Mouse (Mus musculus) lung, postnatal 0 days (tissue): Measurements from ENCODE around the gene Ppm1l. TPM values are rescaled to one million over a fixed set of nuclear protein-coding genes. Genes with fewer than 3 reads are reported as not detected.

ENCODE experiments used
- ATAC-seq: fragments of 200-750 bp; cut with Nextera tagmentation; 2 replicates; pipeline ENCODE4 v1.8.0; 2017; ENCODE audit warnings: moderate library complexity
- DNase-seq: peaks from one replicate; pipeline ENCODE4 v3.0.0-alpha.2; 2016; ENCODE audit warnings: low spot score
- H3K27ac ChIP-seq: fragments of 300-500 bp; sonication (generic); 2 replicates; pipeline ENCODE4 v1.5.1; 2014; ENCODE audit warnings: antibody characterized with exemption, mild to moderate bottlenecking, low read length, mixed read lengths
- H3K27me3 ChIP-seq: fragments of 300-500 bp; sonication (generic); replicated peaks from 2 replicates; pipeline ENCODE4 v1.6.1; 2014; ENCODE audit warnings: low read length, mixed read lengths; ENCODE audit not compliant: insufficient read depth
- H3K36me3 ChIP-seq: fragments of 300-500 bp; sonication (generic); 2 replicates; pipeline ENCODE4 v1.6.1; 2014; ENCODE audit warnings: low read length, mixed read lengths; ENCODE audit not compliant: insufficient read depth
- H3K4me1 ChIP-seq: fragments of 300-500 bp; sonication (generic); 2 replicates; pipeline ENCODE4 v1.6.1; 2014; ENCODE audit warnings: antibody characterized with exemption, low read depth, low read length, mixed read lengths; ENCODE audit not compliant: insufficient read depth
- H3K4me2 ChIP-seq: fragments of 300-500 bp; sonication (generic); replicated peaks from 2 replicates; pipeline ENCODE4 v1.6.1; 2014; ENCODE audit warnings: low read depth, mild to moderate bottlenecking, low read length, moderate library complexity, mixed read lengths
- H3K4me3 ChIP-seq: fragments of 300-500 bp; sonication (generic); 2 replicates; pipeline ENCODE4 v1.5.1; 2014; ENCODE audit warnings: low read depth, low read length
- H3K9ac ChIP-seq: fragments of 300-500 bp; sonication (generic); replicated peaks from 2 replicates; pipeline ENCODE4 v1.6.1; 2014; ENCODE audit warnings: low read depth, mild to moderate bottlenecking
- H3K9me3 ChIP-seq: fragments of 300-500 bp; sonication (generic); 2 replicates; pipeline ENCODE4 v1.6.1; 2016; ENCODE audit warnings: low read length, mixed read lengths
- CTCF ChIP-seq: IDR thresholded peaks from 2 replicates; pipeline ENCODE4 v1.5.1; 2016; ENCODE audit warnings: antibody characterized with exemption, mild to moderate bottlenecking
- EP300 ChIP-seq: IDR thresholded peaks from 2 replicates; pipeline ENCODE4 v1.6.1; 2016; ENCODE audit warnings: antibody characterized with exemption, mild to moderate bottlenecking, control low read depth
- WGBS: fragments of 180-500 bp; shearing (Covaris S2); extraction: QIAGEN DNeasy Blood & Tissue Kit; methylation state at CpG from one replicate; pipeline ENCODE4 v1.1.7; 2014; 5-methylcytosine and 5-hydroxymethylcytosine counted together
- polyA plus RNA-seq: library from polyadenylated mRNA; unstranded; fragments of >200 nt; fragmentation: Nextera tagmentation; extraction: Ambion mirVana; gene quantifications from 2 replicates; pipeline ENCODE4 v1.2.1, GENCODE M21; 2015

Ppm1l gene
- polyA plus RNA-seq, 1 experiment from 2014 or later: 5.8 TPM

DNA sequence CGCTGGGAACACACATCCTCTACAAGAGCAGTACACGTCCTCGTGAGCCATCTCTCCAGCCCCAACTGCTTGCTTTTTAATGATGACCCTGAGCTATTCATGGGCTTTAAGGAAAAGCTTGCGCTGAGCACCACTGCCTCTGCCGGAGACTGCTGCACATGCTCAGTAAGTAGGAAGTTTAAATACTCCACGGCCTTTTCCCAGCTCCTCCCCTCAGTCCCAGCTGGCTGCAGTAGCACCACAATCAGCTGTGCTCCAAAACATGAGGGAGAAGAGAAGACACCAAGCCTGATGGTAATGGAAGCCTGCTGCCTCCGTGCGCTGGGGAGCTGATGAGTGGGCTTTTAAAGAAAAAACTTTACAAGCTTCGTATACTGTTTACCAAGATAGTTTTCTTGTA is 277.4 kb downstream of the Ppm1l start:
- Histone ChIP-seq H3K36me3 (no peaks in the 10 kb centered on the region), H3K4me3 (no peak overlapping the region), H3K9ac (no peak overlapping the region), H3K4me2 (no peak overlapping the region), H3K4me1 (no peaks in the 10 kb centered on the region), H3K27ac (no peak overlapping the region), H3K27me3 (no peaks in the 10 kb centered on the region), H3K9me3 (no peaks in the 10 kb centered on the region)
- TF ChIP-seq CTCF: no peak
- no peak for TF ChIP-seq EP300
- 66% methylated on average over 9 of the region's 9 CpGs for WGBS
- DNase-seq (peak; percentile 37), ATAC-seq (no peak)

DNA sequence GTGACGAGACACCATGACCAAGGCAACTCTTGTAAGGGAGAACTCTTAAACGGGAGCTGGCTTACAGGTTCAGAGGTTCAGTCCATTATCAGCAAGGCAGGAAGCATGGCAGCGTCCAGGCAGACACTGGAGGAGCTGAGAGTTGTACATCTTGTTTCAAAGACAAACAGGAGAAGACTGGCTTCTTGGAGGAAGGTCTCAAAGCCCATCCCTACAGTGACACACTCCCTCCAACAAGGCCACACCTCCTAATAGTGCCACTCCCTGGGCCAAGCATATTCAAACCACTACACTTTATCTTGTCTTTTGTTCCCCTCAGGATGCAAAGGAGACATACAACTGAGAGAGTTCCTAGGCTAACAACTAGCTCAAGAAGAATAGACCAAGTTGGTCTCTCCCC is 279.5 kb downstream of the Ppm1l start:
- Histone ChIP-seq H3K9ac (no peak overlapping the region), H3K27ac (no peak overlapping the region), H3K4me1 (no peaks in the 10 kb centered on the region), H3K36me3 (no peaks in the 10 kb centered on the region), H3K27me3 (no peaks in the 10 kb centered on the region), H3K9me3 (no peaks in the 10 kb centered on the region), H3K4me2 (no peak overlapping the region), H3K4me3 (no peak overlapping the region)
- WGBS: 78% methylated on average over 3 of the region's 3 CpGs
- TF ChIP-seq CTCF: no peak
- no peak for TF ChIP-seq EP300
- DNase-seq: no peak
- ATAC-seq: no peak

DNA sequence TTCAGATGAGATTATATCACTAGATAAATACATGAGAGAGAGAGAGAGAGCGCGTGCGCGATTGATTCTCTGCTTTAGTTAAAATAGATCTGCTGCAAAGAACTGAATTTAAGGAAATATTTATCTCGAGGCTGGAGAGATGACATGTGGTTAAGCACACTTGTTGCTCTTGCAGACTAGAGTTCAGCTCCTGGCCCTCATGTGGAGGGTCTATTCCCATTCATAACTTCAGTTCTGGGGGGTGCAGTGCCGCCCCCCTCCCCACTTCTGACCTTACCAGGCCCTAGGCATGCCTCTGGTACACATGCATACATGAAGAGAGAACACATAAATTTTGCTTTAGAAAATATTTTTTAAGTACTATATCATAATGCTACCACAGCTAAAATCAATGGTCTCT is 280.6 kb downstream of the Ppm1l start:
- Histone ChIP-seq H3K36me3 (no peaks in the 10 kb centered on the region), H3K4me3 (no peak overlapping the region), H3K9ac (no peak overlapping the region), H3K27me3 (no peaks in the 10 kb centered on the region), H3K27ac (no peak overlapping the region), H3K4me1 (no peaks in the 10 kb centered on the region), H3K9me3 (no peaks in the 10 kb centered on the region), H3K4me2 (peak overlapping the region; percentile 93; the same call in 1 of the 2 replicates)
- WGBS: 87% methylated on average over 6 of the region's 6 CpGs
- TF ChIP-seq EP300: no peak
- no peak for TF ChIP-seq CTCF
- DNase-seq: no peak
- no peak for ATAC-seq

DNA sequence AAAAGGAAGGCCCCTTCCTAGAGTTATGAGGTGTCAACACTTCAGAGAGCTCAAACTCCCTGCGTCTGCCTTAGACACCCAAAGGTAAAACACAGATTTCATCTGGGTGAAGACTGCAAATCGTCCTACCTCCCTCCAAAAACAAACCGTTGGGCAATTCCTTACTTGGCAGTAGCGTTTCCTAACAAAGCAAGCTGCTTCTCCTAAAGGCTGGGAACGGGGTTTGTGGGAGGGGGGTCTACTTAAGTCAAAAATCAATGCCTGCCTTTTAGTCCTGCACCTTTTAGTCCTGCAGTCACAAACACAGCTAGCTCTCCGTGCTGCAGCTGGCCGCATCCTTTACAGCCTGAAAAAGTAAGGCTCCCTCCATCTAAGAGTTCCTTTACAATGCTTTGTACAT is 281.2 kb downstream of the Ppm1l start:
- peak; percentile 38 for DNase-seq
- Histone ChIP-seq H3K4me2 (peak overlapping the region; percentile 93), H3K4me1 (no peaks in the 10 kb centered on the region), H3K36me3 (no peaks in the 10 kb centered on the region), H3K9ac (peak overlapping the region; percentile 58; the same call in 1 of the 2 replicates), H3K4me3 (peak overlapping the region; percentile 70), H3K9me3 (no peaks in the 10 kb centered on the region), H3K27ac (no peak overlapping the region), H3K27me3 (no peaks in the 10 kb centered on the region)
- TF ChIP-seq EP300: no peak
- no peak for TF ChIP-seq CTCF
- WGBS: 12% methylated on average over 7 of the region's 7 CpGs
- ATAC-seq: no peak

DNA sequence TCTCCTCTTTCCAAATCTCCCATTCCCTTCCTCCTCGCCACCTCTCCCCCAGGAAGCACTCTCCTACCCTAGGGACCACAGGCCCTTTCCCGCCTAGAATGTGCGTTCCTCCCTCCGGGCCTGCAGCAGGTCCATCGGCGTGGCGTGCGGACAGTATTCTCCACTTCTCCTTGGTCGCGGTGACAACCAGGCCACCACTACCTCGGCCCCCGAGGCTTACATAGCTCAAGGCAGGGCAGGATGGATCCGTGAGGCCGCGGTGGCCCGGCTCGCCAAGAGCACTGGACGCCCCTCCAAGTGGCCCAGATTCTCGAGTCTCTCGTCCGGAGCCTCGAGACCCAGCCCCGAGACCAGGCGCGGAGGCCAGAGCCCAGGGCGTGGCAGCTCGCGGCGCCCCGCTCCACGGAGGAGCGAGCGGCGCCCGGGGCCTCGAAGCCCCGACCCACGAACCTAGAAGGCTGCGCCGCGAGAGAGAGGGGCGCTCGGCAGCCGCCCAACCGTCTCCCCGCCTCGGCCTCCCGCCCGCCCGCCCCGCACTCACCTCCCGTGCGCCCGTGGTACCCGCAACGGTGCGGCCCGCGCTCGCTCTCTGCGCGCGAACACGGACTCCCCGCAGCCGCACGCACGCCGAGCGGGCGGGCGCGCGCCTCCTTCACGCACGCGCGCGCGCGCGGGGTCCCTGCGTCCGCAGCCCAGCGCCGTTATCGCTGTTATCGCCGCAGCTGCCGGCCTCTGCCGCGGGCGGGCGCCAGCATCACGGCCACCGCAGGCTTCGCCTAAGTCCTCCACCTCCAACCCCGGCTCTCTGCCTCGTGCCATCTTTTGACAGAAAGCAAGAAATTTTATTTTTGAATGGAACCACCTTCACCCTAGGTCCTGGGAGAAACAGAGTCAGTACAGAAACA is 281.9 kb downstream of the Ppm1l start, which contains the start of gene B3galnt1:
Gene B3galnt1, minus strand, starts transcription at position 700 of the 905 bp plus-strand sequence.
- peak; percentile 62 for TF ChIP-seq CTCF
- TF ChIP-seq EP300: no peak
- Histone ChIP-seq H3K9me3 (no peaks in the 10 kb centered on the region), H3K36me3 (no peaks in the 10 kb centered on the region), H3K4me3 (peak within 1 kb of the TSS; percentile 70), H3K27me3 (no peaks in the 10 kb centered on the region), H3K4me1 (no peaks in the 10 kb centered on the region), H3K4me2 (peak within 1 kb of the TSS; percentile 93), H3K9ac (peak within 1 kb of the TSS; percentile 58), H3K27ac (0 out of 2 replicates have a peak within 1 kb of the TSS, but pooled peaks have one; percentile 43)
- ATAC-seq (peak; percentile 84), DNase-seq (peak; percentile 70)
- under 1% methylated on average over 61 of the region's 99 CpGs for WGBS

DNA sequence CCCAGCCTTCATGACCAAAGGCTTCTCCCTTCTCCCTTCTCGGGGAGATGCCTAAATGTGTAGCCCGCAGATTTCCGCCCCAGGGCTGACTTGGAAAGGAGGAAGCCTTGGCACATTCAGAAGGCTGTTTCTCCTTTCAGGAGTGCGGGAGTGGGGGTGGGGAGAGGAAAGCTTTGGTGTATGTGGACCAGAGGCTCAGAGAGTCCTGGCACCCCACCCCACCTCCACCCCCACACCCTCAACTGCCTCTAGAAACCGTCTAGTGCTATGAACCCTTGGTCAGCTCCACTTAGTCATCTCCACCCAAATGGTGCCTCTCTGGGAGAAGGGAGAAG is 282.5 kb downstream of the Ppm1l start:
- no peak for TF ChIP-seq EP300
- TF ChIP-seq CTCF: no peak
- Histone ChIP-seq H3K9me3 (no peaks in the 10 kb centered on the region), H3K27me3 (no peaks in the 10 kb centered on the region), H3K9ac (peak overlapping the region; percentile 58; the same call in 1 of the 2 replicates), H3K4me3 (peak overlapping the region; percentile 70), H3K36me3 (no peaks in the 10 kb centered on the region), H3K4me1 (no peaks in the 10 kb centered on the region), H3K4me2 (peak overlapping the region; percentile 93), H3K27ac (no peak overlapping the region)
- DNase-seq (no peak), ATAC-seq (peak; percentile 27)
- WGBS: 3% methylated on average over 3 of the region's 5 CpGs
